Mouse (Mus musculus): ENCODE results near the gene Mmel1.

The Mmel1 gene

DNA sequence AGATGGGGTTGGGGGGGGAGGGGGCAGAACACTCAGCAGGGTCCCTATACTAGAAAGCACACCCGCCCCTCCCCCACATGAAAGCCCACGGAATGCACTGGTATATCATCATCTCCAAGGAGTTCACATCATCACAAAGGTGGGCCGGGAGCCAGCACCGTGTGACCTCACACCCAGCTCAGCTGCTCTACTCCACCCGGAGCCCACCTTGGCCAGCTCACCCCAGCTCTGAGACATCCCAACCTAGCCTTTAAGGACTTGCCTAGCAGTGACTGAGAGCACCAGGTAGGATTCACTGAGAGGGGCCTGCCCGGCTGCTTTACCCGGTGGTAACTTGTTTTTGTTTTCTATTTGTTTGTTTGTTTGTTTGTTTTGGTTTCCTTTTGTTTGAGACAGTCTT, at the start of gene Mmel1:
Mmel1 (plus strand) TSS at position 146 of the 400 bp plus-strand sequence.
- DNase-seq: no peak

DNA sequence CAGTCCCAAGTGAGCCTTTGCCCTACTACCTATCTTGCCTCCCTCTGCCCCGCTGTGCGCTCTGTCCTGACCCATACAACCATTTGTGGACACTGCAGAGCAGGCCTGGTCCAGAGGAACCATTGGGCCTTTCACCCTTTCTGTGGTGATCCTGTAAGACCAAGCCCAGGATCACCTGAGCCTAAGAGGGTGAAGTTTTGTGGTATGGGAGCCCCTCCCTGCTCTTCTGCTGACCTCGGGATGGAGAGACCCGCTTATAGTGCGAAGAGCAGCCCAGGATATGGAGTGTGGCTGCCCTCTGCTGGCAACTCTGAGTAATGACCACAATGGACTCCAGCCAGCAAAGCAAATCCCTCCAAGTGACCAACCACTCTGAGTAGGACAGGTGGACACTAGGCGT, 43.7 kb upstream of the Mmel1 start:
- DNase-seq: peak; percentile 49

DNA sequence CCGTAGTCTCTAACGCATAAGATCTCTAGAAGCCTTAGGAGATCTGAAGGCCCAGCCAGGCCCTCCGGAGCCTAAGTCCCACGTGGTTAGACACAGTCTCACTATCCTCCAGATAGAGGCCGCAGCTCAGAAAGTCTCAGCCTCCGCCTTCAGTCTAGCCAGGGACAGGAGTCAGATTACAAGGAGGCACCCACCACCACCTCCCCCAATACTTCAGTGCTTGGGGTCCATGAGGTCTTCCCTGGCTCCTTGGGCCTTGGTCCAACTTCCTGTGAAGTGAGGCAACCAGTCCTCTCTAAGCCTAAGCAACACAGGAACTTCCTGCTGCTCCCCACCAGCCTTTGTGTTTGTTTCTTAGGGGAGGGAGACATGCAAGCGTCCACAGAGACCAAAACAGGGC, 43.2 kb upstream of the Mmel1 start:
- no peak for DNase-seq

GRCm38 (mm10) chr4:154827181-154827580, 42.2 kb upstream of the Mmel1 start:
- no peak for DNase-seq

- no peak for DNase-seq
These were observed 41.3 kb upstream of the Mmel1 start for GRCm38 (mm10) chr4:154827861-154828610.

DNA sequence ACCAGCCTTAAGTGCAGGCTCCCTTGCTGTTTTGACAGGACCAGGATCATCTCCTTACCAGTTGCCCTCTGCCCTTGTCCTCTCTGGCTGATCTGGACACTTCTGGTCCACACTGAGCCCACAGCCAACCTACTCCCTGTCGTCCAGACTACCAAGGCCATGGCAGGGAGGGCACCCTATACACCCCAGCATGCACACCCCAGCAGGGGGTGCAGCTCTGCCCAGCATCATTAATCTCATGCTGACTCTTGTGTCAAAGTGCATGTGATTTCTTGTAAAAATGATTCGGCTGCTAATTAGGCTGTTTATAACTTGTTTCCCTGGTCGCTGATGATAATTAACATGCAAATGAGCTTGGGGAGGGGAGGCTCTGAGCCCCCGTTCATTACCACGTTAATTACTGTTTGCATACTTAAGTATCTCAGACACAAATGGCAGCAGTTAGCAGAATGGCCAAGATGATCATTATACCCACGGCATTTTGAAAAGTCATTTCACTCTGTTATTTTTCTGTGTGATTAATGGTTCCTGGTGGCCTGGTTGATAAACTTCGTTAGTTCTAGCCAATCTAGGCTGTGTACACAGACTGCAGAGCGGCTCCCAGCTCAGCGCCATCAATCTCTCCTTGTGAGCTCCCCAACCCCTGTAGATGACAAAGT, 37.3 kb upstream of the Mmel1 start:
- no peak for DNase-seq

GRCm38 (mm10) chr4:154836183-154836915, 33.0 kb upstream of the Mmel1 start:
- no peak for DNase-seq

DNA sequence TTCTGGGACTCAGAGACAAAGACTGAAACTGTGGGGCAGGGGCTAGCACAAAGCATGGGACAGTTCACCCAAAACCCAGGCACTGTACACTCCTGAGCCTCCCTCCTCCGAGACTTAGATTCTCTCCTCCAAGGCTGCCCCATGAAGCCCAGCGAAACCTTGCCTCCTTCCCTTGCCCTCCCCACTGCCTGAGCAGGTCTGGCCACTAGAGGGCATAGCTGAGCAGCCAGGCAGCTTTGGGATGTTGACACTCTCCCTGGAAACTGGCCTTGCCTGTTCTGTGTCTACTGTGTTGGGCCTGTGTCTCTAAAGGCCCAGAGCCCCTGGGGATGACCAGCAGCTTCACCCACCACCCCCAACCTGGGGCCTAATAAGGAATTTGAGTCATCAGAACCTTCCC, 32.2 kb upstream of the Mmel1 start, which contains the start of gene Ttc34:
Ttc34 (plus strand) TSS at position 290 of the 400 bp plus-strand sequence.
- DNase-seq: peak; percentile 82

GRCm38 (mm10) chr4:154838741-154839140, 30.6 kb upstream of the Mmel1 start:
- DNase-seq: no peak

DNA sequence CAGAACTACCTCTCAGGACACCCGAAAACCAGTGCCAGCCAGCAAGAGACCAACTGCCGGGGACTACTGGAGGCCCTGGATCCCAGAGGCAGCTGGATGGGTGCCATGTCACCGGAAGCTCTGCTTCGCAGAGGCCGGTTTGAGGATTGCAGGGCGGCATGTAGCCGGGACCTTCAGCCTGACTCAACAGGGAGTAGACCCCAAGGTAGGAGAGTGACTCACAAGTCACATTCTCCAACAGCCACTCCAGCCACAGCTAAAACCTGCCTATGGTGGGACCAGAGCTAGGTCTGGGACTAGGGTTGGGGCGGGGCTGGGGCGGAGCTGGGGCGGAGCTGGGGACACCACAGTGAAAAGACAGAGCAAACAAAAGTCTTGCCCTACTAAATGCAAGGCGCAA, 30.0 kb upstream of the Mmel1 start:
- no peak for DNase-seq

DNA sequence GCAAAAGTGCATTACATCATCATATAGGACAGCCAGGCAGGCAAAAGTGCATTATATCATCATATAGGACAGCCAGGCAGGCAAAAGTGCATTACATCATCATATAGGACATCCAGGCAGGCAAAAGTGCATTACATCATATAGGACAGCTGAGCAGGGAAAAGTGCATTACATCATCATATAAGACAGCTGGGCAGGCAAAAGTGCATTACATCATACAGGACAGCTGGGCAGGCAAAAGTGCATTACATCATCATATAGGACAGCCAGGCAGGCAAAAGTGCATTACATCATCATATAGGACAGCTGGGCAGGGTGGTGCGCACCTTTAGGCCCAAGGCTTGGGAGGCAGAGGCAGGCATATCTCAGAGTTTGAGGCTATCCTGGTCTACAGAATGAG, 16.7 kb upstream of the Mmel1 start:
- no peak for DNase-seq

DNA sequence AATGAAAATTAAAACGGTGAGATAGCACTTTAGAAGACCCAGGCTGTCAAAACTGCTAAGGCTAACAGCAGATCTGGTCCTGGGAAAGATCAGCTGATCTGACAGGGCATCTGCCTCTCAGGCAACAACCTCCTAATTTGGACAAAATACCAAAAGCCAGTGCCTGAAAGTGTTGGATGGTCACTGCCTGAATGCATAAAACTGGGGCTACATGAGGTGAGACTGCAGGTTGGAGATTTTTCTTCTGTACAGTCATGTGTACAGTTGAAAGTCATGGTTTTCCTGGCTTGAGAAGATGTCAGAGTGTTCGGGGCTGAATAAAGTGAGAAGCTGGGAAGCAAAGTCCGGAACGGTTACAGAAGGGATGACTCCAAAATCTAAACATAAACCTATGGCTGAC, 15.5 kb upstream of the Mmel1 start:
- no peak for DNase-seq

DNA sequence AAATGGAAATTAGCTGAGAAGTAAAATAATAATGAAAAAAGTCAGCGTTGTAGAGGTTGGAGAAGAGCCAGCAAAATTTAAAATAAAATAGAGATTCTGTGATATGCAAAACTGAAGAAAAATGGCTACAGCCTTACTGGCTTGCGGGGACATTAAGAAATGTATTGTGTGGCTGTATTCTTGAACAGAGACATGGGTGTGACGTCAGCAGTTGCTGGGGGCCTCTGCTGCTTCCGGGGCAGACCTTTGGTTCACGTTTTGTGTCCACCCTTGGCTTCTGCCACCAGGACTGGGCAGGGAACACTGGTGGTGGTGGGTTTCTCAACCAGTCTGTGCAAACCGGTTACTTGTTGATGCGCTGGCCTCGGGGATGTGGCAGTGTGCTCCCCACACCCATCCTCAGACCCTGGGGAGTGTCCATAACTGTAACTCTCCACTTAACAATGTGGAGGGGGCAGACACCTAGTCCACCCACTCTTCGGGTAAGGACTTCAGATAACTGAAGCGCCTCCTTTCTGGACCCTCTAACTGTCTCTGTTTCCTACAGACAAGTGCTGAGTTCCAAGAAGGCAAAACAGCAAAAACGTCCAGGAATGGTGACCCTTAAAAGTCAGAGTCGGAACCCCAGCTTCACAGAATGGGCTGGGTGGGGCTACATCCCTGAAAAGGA, 14.6 kb upstream of the Mmel1 start:
- no peak for DNase-seq

- peak; percentile 76 for DNase-seq
These were observed 13.5 kb upstream of the Mmel1 start for GRCm38 (mm10) chr4:154855721-154856479.

- DNase-seq: no peak
These were observed 12.9 kb upstream of the Mmel1 start for GRCm38 (mm10) chr4:154856480-154856837.

DNA sequence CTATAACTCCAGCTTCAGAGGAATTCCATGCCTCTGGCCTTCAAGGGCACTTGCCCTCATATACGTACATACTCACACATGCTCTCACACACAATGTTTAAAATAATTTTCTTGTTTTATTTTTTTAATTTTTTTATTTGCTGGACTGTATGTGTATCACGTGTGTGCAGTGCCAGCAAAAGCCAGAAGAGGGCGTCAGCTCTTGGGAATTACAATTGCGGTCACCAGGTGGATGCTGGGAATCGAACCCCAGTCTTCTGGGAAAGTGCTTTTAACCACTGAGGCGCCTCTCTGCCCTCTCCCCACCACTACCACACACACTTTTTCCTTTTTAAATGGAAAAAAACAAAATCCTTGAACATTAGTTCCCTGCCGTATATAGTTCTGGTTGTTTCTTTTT, 12.5 kb upstream of the Mmel1 start:
- no peak for DNase-seq

DNA sequence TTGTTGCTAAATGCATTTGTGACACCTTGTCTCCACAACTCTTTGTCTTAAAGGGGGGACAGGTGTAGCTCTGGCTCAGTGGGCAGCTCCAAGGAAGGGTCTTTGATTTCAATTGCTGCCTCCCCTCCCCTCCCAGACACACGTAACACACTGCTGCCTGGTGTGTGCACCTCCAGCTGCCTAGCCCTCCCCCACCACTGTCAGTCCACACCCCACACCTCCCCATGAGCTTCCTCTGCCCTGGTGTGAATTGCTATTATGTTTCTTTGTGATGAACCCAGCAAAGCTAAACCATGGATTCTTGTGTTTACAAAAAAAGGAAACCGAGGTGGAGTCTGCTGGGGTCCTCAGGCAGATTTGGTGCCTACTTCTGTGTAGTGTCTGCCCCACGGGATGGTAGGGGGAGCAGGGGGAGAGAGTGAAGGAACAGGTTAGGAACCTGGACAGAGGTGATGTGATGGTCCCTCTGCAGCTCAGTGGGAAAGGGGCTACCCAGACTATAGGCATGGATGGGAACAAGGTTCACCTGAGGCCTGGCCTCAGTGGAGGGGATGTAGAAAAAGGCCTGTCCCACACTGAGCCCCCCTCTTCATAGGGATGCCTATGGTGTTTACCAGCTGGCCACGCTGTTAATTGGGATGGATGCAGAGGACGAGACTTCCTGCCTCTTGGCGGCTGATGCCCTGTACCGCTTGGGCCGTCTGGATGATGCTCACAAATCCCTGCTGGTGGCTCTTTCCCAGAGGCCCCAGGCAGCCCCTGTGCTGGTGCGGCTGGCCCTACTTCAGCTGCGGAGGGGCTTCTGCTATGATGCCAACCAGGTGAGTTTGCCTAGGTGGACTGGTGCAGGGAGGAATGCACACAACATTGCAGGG, 11.8 kb upstream of the Mmel1 start:
- no peak for DNase-seq

GRCm38 (mm10) chr4:154858601-154859000, 10.8 kb upstream of the Mmel1 start:
- DNase-seq: no peak

DNA sequence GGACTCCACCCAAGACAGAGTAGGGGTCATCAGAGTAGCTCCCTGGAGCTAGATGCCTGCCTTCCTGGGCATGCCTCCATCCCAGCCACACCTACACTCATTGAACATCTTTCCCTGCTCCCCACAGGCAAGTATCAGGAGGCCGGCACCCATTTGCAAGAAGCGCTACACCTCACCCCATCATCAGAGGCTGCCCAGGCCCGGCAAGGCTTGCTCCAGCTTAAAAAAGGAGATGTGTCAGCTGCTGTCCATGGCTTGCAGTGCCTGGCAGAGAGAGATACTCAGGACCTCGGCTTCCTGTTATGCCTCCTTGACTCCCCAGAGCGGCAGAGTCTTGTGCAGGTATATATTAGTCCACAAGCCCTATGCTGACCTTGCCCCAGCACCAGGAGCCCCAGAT, 7.4 kb upstream of the Mmel1 start:
- DNase-seq: no peak

- no peak for DNase-seq
These were observed 5.9 kb upstream of the Mmel1 start for GRCm38 (mm10) chr4:154863436-154863935.

DNA sequence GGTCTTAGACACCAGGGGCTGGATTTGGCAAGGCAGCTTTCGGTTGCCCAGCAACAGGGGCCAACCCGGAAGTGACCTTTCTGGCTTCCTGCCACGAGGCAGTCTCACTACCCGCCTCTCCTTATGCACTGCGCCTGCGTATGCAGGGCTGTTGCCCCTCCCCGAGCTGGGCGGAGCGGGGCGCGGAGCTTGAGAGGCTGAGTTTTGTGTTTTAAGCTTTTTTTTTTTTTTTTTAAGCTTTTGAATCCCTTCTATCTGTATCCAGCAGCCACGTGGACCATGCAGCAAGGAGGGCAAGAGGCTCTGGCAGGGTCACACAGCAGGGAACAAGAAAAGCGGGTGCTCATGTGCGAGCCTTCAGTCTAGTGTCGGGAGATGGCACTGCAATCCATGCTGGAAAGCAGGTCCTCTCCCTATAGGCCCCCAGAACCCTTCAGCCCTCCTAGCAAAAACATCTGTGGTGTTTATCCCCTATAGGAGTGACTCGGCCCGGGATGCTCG, 5.1 kb upstream of the Mmel1 start:
- peak; percentile 91 for DNase-seq
